Mouse (Mus musculus) kidney, adult 2 months (tissue): ENCODE results near the gene Btbd2. TPM values are rescaled to one million over a fixed set of nuclear protein-coding genes. Genes with fewer than 3 reads are reported as not detected.
A peak's percentile ranks its signal among the peaks of the same experiment; 100 is the strongest.

Experiments used
- DNase-seq: peaks from one replicate; pipeline ENCODE4 v3.0.0; 2021
- H3K27ac ChIP-seq: fragments of 200-500 bp; 2 replicates; pipeline ENCODE4 v1.5.1; 2012; ENCODE audit warnings: low read depth, low read length, control low read depth, inconsistent platforms; ENCODE audit not compliant: insufficient read depth
- H3K27me3 ChIP-seq: fragments of 200-500 bp; replicated peaks from 2 replicates; pipeline ENCODE4 v1.6.1; 2012; ENCODE audit warnings: mild to moderate bottlenecking, moderate library complexity, low read length, inconsistent platforms; ENCODE audit not compliant: control insufficient read depth, insufficient read depth
- H3K36me3 ChIP-seq: fragments of 200-500 bp; 2 replicates; pipeline ENCODE4 v1.6.1; 2012; ENCODE audit warnings: mild to moderate bottlenecking, moderate library complexity, low read length, inconsistent platforms; ENCODE audit not compliant: control insufficient read depth, insufficient read depth
- H3K4me1 ChIP-seq: fragments of 200-500 bp; 2 replicates; pipeline ENCODE4 v1.6.1; 2011; ENCODE audit warnings: low read length; ENCODE audit not compliant: control insufficient read depth, insufficient read depth
- H3K4me3 ChIP-seq: fragments of 200-500 bp; 2 replicates; pipeline ENCODE4 v1.5.1; 2011; ENCODE audit warnings: mild to moderate bottlenecking, low read depth, low read length, control low read depth; ENCODE audit not compliant: insufficient read depth
- CTCF ChIP-seq: fragments of 200-500 bp; conservative IDR thresholded peaks from 2 replicates; pipeline ENCODE4 v1.5.1; 2011; ENCODE audit warnings: low read depth, mild to moderate bottlenecking, control low read depth, low read length, moderate library complexity, mixed read lengths; ENCODE audit not compliant: insufficient read depth, insufficient read length
- POLR2A ChIP-seq: fragments of 200-500 bp; IDR thresholded peaks from one replicate; pipeline ENCODE4 v1.6.1; 2011; ENCODE audit warnings: low read depth, low read length, control low read depth
- WGBS: fragments of 180-500 bp; shearing (Covaris S2); methylation state at CpG from one replicate; pipeline ENCODE4 v1.1.7; 2018; 5-methylcytosine and 5-hydroxymethylcytosine counted together
- polyA plus RNA-seq: library from polyadenylated mRNA; depleted of rRNA; stranded (reverse); fragments of >200 nt; gene quantifications from 2 replicates; pipeline ENCODE4 v1.2.3, GENCODE M21; 2012

Gene Btbd2
- polyA plus RNA-seq, 1 experiment, result 77.7 TPM

GRCm38 (mm10) chr10:80678601-80679377 is 21.9 kb upstream of the Btbd2 start:
- peak; percentile 78 for DNase-seq
- no peak overlapping the region for H3K4me3 ChIP-seq

GRCm38 (mm10) chr10:80677942-80678436 is 21.1 kb upstream of the Btbd2 start, which contains the start of gene Mknk2:
Mknk2 (minus strand) TSS chr10:80678112.
- Histone ChIP-seq H3K27ac (peak within 1 kb of the TSS; percentile 98), H3K36me3 (no peaks in the 10 kb centered on the region), H3K4me3 (peak within 1 kb of the TSS; percentile 59), H3K4me1 (peaks cover 45% of the 10 kb centered on the region), H3K27me3 (no peaks in the 10 kb centered on the region)
- DNase-seq, result peak; percentile 99
- WGBS, result under 1% methylated on average over 8 of the region's 8 CpGs
- TF ChIP-seq POLR2A (no peak), CTCF (no peak)

More at GRCm38 (mm10) chr10:80678601-80679377, 21.9 kb upstream of the Btbd2 start:
- Histone ChIP-seq H3K27me3 (no peaks in the 10 kb centered on the region), H3K4me1 (peaks cover 37% of the 10 kb centered on the region), H3K27ac (peak overlapping the region; percentile 98), H3K36me3 (no peaks in the 10 kb centered on the region)
- TF ChIP-seq CTCF (no peak), POLR2A (no peak)
- 33% methylated on average over 9 of the region's 10 CpGs for WGBS

- no peak for TF ChIP-seq CTCF
- no peak for TF ChIP-seq POLR2A
- peak overlapping the region; percentile 59 for H3K4me3 ChIP-seq
- H3K4me1 ChIP-seq, result peaks cover 51% of the 10 kb centered on the region
- DNase-seq, result peak; percentile 45
- WGBS, result 6% methylated on average over 9 of the region's 9 CpGs
- H3K36me3 ChIP-seq, result no peaks in the 10 kb centered on the region
- H3K27ac ChIP-seq, result peak overlapping the region; percentile 98
- no peaks in the 10 kb centered on the region for H3K27me3 ChIP-seq
Measured at GRCm38 (mm10) chr10:80677128-80677875, 20.4 kb upstream of the Btbd2 start.

- Histone ChIP-seq H3K27me3 (no peaks in the 10 kb centered on the region), H3K4me3 (peak overlapping the region; percentile 89), H3K4me1 (peaks cover 56% of the 10 kb centered on the region), H3K36me3 (no peaks in the 10 kb centered on the region), H3K27ac (peak overlapping the region; percentile 98)
- TF ChIP-seq POLR2A (peak; percentile 99), CTCF (no peak)
- under 1% methylated on average over 78 of the region's 78 CpGs for WGBS
- DNase-seq, result peak; percentile 100
Measured at GRCm38 (mm10) chr10:80676198-80676928, 19.5 kb upstream of the Btbd2 start.

- no peak for DNase-seq
- WGBS, result under 1% methylated on average over 54 of the region's 54 CpGs
- Histone ChIP-seq H3K4me1 (peaks cover 59% of the 10 kb centered on the region), H3K27me3 (no peaks in the 10 kb centered on the region), H3K36me3 (no peaks in the 10 kb centered on the region; the same call in 1 of the 2 replicates), H3K27ac (peak overlapping the region; percentile 82), H3K4me3 (peak overlapping the region; percentile 89)
- TF ChIP-seq POLR2A (no peak), CTCF (no peak)
Measured at GRCm38 (mm10) chr10:80675405-80676197, 18.7 kb upstream of the Btbd2 start.

- Histone ChIP-seq H3K27ac (peak overlapping the region; percentile 82), H3K4me1 (peaks cover 60% of the 10 kb centered on the region), H3K36me3 (no peaks in the 10 kb centered on the region; the same call in 1 of the 2 replicates), H3K4me3 (peak overlapping the region; percentile 89), H3K27me3 (no peaks in the 10 kb centered on the region)
- 3% methylated on average over 6 of the region's 6 CpGs for WGBS
- no peak for DNase-seq
- TF ChIP-seq POLR2A, result no peak
- TF ChIP-seq CTCF, result no peak
Measured at GRCm38 (mm10) chr10:80674851-80675404, 18.1 kb upstream of the Btbd2 start.
